Mouse (Mus musculus): Measurements from ENCODE around the gene Zcchc7.
A peak's percentile ranks its signal among the peaks of the same experiment; 100 is the strongest.
"Not testable (repeated sequence)": the region's sequence is repeated elsewhere in the genome, so short reads cannot be mapped to it uniquely, and the experiment has no call there.

Gene Zcchc7

DNA sequence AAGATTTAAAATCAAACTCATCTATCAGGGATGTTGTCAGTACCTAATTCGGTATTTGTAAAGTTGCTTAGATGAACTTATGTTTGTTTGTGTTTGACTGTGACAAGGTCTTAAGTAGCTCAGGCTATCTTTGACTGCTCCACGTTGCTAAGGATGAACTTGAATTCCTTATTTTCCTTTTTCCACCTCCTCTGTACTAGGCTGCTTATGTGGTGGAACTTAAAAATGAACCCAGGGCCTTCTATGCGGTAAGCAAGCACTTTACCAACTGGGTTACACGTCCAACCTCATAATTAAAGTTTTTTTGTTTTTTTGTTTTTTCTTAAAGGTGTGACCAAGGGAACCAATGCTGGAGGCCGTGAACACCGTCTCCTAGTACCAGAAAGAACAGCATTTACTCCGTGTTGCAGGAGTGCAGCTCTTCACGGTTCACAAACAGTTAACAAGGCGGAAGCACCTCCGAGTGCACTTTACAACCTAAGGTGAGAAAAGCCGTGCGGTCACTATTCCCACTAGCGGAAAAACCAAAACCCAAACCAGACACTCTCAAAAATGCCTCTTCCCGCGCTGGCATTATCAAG is at the start of gene Zcchc7:
Gene Zcchc7 (plus strand): TSS at position 325 of the 581 bp plus-strand sequence.
- no peak for DNase-seq

DNA sequence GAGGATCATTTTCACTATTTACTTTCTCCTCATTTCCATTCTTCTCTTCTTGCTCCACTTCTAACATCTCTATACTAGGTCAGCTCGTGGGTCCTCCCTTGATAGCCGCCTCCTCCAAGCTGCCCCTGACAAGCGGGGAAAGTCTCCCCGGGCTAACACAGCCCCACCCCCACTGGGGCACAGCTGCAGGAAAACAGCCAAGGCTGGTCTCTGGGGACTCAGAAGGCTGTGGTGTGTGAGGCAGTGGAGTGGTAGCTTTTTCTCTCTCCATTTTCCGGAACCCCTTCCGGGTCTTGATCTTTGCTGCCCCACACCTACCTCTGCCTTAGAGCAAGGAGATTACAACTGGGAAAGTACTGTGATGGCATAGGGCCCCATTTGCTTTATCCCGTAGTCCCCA is 49.7 kb upstream of the Zcchc7 start:
- no peak for DNase-seq

DNA sequence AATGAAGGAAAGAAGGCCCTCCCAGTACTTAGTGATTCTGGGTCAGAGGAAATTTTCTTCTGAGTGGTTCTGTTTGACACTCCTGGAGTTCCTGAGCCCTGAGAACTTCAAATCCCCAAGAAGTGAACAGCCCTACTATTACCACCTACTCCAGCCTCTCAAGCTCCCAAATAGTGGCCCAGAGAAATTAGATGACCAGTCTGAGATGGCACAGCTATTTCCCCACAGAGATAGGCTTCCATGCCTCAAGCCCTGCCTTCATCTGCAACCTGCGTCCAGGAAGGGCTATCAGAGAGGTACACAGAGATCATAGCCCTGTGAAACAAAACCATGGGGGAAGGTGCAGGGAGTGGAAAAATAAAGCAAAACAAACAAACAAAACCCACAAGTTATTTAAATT is 48.8 kb upstream of the Zcchc7 start:
- DNase-seq: no peak

DNA sequence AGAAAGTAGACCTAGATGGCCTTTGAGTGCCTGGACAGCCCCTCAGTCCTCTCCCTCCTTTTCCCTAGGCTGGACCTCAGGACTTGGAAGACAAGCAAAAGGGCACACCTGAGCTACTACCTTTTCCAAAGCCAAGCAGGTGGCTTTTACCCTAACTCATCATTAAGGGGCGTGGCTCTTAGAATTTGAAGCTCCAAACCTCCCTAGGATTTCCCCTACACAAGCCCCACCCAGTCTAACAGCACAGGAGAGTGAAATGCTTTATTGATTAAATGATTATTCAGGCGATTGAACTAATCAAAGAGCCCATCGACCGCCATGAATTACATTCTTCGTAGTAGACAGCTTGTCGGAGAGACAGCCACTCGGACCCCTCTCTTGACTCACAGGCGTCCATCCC is 47.4 kb upstream of the Zcchc7 start:
- DNase-seq: no peak

DNA sequence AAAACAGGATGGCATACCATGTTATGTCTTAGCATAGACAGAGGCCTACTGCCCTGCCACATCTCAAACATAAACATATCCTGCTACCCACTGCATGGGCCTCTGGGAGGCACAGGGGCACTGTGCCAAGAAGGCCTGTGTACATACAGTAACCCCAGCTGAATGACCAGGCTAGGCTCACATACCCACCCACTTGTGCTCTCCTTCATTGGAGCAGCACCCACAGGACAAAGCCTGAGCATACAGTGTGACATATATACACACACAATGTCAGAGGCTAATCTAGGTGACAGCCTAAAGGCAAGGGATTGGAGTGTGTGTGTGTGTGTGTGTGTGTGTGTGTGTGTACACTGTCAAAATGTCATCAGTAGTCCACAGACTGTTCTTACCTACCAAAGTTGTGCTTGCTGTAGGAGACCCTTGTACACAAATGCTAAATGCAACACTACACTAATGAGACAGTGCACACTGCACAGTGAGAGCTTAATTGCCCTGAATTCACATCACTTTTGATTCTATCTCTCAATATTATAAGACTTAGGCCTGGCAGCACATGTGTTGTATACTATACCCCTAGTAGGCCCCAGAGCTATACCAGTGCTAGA is 46.5 kb upstream of the Zcchc7 start:
- DNase-seq: no peak

DNA sequence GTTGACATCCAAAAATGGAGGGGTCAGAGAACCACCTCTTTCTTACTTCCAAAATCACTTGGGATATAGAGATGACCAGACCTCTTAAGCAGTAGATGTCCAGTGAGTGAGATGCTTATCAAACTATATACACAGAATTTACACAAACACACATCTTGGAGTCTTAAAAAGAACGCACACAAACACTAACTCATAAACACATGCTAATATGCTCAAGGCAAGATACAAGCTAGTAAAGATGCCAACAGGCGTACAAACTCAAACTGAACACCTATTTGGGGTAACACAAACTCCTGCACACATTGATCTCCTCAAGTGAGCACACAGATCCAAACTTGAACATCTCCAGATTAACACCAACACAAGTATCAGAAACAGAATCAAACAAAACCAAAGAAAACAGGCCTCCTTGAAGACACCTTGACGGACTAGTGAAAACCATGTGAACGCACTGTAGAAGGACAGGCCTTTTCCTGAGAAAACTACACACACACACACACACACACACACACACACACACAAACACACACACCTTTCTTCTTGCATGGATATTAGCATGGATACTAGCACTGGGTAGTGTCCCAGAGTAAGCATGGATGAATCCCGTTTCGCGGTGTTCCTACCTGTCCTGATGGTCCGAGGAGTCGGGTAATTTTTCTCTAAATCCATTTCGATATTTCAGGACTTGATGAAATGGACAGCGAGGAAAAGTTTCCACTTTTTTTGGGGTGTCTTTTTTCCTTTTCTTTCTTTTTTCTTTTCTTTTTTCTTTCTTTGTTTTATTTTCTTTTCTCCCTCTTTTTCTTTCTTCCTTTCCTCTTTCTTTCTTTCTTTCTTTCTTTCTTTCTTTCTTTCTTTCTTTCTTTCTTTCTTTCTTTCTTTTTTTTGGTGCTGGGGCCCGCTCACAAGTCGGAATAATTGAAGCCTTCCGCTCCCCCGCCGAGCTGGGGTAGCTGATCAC is 45.7 kb upstream of the Zcchc7 start, which contains the start of gene Pax5:
Gene Pax5 (minus strand): TSS at position 748 of the 961 bp plus-strand sequence.
- no peak for DNase-seq

DNA sequence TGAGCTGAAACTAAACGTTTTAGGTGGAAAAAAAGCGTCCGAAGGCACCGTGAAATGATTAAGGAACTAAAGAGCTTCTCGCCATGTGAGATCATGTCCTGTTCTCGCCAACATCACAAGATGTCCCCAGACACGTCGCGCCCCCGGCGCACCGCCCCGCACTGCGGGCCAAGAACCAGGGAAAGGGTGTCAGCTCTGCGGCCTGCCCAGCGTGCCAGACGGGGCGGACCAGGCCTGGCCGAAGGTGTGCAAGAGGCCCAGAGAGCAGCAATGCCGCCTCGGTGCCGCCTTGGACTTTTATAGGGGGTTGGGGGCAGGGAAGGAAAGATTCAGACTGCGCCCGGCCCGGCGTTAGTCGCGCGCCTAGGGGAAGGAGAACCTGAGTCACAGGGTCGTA is 45.0 kb upstream of the Zcchc7 start:
- no peak for DNase-seq

DNA sequence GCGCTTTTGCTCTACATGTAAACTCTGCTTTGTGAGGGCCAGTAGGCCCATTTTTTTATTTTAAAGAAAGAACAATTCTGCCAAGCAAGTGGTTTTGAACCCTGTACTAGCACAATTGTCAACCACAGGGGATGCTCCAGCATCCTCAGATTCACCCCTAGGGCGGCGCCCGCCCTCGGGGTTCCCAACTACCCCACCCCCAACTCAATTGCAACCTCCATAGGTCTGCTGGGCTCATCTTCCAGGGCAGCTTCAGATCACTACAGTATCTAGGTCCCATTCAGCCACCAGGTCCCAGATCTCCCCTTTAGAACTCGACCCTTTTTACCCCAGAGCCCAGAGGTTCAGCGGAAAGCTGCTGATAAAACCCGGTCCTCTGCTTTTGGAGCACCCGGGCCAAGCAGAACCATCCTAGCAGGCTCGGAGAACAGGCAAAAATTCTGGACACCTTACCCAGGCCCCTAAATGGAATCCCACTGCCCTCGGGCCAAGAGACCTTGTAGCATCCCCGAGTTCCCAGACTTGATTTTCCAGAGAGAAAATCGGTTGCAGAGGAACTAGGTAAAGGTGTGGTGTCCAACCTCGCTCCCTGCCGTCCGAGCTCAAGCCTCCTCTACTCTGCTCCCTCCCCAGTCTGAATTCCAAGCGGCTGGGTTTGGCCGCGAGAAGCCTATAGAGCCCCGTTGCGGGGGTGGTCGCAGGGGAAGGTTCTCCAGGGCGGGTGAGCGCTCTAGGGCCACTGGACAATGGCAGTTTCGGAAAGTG is 44.4 kb upstream of the Zcchc7 start:
- DNase-seq: no peak

DNA sequence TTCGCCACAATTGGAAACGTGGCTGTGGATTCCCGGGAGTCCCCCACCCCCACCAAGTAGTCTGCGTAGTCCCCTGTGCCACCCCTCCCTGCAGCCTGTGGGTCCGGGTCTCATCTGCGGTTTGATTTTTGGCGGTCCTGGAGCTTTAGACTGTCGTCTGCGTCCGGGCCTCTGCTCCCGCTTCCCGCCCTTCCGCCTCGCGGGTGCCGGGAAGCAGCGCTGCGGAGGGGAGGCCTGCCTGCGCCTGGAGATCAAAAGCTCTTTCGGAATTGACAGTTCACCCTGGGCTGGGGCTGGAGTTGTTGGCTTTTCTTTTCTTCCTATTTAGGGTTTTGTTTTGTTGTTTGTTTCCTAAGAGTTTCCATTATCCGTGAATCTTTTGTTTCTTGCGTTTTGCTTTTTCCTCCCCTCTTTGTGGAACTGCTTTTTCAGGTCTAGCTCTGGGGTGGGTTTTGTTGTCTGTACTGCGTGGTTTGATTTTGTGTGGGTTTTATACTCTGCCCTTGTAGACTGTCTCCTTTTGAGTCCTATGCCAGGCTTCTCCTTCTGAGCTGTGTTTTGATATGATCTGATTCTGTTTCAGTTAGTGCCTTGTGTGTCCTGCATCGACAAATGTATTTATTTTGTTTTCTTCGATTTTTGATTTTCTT is 43.5 kb upstream of the Zcchc7 start:
- DNase-seq: no peak

DNA sequence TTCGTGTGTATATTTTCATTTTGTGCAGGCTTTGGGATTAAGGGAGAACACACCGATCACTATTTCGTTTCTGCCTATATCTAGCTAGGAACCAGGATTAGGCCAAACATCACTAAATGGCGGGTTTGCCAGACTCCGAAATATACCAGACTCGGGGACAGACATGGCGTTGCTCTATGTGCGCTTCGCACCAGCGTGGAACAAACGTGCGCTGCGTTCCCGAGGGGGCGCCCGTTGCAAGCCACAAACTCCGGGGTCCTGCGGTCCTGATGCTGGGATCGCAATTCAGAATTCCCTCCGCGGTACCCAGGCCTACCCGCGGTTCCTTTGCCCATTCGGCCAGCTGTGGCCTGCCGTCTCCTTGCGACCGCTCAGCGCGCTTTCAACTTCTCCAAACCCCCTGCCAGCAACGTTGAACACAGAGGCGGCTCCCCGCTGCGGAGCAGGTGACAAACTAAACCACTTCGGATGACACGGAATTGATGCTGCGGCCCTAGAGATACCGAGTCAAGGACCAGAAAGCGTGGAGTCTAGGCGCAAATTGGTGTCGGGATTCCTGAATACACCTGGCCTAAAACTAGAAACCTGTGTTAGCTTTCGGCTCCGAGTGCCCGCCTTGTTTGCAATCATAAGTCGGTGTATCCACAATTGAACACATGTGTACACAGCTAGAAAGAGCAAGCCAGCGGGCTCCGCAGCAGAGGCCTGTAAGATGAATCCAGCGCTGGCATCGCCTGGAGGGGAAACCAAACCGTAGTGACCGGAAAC is 42.7 kb upstream of the Zcchc7 start:
- no peak for DNase-seq

DNA sequence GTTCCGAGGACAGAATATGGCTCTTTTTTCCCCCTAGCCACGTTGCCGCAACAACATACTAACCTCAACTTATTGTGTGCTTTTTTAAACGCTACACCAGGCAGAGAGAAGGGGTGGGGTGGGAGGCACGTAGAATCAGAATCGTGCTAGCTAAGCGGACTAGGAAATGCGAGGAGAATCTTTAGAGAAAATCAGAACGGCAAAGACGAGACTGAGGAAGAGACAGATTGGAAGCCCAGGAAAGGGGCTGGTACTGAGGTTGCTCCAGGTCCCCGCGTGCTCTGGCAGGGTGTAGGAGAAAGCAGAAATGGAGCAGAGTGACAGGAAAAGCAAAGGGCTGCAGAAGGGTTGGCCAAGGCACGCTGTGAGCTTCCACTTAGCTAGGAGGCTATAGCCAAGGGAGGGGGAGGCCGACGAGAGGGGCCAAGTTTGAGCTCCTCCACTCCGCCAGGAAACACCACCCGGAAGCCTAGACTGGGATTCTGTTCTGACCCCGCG is 42.1 kb upstream of the Zcchc7 start:
- no peak for DNase-seq

DNA sequence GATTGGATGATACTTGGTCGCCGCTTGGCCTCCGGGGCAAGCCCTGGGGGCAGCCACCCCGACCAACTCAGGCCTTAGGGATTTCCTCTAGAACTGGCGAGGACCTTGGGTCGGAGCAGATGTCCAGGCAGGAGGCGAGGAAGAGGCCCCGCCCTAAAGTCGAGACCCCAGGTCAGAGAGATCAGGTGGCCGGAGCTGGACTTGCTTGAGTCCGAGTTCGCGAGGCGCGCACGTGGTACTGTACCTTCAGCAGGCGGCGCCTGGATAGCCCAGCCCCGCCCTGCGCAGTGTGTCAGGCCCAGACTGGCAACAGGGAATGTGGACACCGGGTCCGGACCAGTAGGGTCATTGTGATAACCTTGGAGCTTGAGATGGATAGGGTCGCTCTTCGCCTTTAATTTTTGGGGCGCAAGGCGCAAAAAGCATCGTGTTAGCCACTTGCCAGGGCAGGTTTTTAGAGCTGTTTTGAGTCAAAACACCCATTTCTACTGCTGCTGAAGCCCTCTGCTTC is 41.5 kb upstream of the Zcchc7 start:
- DNase-seq: no peak

DNA sequence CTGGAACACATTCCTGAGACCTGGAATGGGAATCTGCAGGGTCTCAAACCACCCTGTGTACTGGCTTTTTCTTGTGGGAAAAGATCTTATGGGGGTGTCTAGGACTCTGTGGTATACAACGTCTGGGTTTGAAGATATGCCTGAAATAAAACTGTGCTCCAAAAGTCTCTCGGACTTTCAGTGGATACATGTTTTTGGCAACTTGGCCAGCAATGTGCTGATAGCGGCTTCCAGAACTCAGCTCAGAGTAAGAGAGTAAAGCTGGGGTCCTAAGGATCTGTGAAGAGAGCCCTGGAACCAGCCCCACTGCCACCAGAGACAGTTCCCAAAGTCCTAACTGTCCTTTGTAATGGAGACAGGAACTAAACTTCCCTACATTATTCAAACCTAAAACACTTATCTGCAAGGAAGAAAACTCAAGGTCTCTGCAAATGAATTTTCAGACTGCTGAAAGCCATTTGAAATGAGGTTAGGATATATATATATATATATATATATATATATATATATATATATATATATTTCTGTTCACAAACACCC is 40.0 kb upstream of the Zcchc7 start:
- no peak for DNase-seq

DNA sequence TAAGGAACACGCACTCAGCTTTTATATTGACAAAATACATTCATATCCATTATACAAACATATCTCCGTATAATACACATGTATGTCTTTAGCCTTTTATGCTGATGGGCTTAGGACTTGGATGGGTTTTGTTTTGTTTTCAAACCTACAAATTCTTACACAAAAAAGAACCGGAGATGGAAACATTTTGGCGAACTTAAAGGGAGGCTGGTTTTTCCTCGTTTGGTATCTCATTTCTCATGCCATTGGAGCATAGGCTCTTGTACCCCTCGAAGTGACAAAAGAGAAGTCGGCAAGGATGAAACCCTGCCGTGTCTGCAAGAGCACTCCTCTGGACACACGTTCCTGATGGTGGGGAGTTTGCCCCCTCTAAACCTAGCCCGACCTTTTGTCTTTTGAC is 39.3 kb upstream of the Zcchc7 start:
- no peak for DNase-seq

DNA sequence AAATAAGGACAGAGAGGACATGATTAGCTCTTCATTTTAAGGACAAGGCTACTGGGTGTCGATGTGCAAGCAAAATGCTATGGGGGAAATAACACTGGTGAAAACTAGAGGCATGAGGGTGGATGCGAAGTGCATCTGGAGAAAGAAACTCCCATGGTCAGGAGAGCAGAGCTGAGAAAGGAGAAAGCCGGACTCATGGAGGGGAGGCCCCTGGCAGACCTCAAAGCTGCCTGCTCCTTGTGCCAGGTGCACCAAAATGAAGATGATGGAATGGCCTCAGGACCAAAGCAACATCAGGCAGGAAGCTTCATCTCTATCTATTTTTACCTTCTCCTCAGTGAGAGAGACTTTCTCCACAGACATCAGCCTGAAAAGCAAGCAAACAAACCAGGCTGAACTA is 38.0 kb upstream of the Zcchc7 start:
- DNase-seq: no peak

DNA sequence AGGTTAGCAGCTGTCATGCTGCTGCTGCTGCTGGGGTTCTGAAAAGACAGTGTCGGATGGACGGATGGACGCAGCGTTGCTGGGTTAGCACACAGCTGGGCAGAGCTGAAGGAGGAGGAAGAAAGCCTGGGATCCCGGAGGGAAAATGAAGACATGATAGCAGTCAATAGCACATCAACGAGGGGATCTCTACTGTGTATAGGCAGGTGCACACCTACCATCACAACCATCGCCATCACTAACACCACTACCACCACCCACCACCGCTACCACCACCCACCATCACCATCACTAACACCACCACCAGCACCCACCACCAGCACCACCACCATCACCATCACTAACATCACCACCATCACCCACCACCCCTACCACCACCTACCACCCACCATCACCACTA is 35.6 kb upstream of the Zcchc7 start:
- no peak for DNase-seq

DNA sequence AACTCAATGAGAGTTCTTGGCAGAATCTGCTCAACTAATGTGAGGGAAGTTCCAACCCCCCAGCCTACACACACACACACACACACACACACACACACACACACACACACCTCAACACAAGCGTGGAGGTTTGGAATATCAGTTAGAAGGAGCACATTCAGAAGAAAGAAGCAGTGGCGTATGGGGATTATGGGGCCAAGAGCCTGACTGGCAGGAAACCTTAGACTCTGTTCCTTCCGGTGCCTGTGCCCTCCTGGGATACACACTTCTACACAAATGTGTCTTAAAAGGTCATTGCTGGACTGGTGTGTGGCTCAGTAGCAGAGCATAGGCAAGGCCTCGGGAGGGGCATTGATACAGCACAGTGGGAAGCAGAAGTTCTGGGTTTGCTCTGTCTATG is 34.4 kb upstream of the Zcchc7 start:
- DNase-seq: no peak

DNA sequence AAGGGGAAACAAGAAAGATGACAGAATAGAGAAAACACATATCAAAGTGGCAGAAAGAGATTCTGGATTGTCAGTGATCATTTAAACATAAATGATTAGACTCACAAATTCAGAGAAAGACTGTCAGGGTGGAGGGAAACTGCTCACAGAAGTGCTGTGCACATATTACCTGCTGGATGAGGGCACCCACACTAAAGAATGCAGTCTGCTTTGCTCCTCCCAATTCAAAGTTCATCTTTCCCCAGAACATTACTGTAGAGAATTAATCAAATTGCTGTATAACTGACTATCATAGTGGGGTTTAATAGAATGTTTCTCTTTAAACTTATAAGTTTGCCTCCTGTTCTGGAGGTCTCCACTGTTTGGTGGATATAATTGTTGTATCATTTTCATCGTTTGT is 15.2 kb upstream of the Zcchc7 start:
- no peak for DNase-seq

DNA sequence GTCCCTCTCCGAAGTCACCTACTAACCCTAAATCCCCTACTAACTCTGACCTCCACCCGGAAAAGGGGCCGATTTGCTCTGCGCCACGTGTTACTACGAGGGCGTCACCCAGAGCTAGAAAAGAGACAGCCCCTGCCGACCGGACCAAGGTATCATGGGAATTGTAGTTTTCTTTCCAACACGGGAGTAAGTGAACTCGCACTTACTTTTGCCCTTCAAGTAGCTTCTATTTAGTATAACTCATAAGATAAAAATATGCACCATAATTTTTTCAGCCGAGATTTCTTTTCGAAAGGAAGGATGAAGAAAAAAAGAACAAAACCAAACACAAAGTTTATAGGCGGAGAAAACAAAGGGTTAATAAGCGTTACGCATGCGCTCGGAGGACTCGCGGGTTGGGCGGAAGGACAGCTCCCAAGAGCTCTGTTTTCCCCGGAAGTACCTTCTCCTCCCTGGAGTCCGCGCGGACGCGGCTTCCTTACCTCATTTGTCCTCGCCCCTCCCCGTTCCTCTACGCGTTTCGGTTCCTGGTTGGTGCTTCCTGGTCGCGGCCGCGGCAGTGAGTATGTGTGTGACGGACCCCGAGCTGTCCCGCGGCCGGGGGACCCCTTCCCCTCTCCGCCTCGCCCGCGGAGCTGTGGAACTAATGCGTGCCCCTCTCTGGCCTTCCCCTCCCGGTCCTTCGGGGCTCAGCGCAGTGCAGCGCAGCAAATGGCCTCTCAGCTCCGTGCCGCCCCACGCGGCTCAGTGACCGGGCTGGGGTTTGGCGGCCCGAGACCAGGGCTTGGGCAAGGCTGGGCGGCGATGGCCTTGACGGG is 666 bp downstream of the Zcchc7 start:
- DNase-seq: peak; percentile 93

DNA sequence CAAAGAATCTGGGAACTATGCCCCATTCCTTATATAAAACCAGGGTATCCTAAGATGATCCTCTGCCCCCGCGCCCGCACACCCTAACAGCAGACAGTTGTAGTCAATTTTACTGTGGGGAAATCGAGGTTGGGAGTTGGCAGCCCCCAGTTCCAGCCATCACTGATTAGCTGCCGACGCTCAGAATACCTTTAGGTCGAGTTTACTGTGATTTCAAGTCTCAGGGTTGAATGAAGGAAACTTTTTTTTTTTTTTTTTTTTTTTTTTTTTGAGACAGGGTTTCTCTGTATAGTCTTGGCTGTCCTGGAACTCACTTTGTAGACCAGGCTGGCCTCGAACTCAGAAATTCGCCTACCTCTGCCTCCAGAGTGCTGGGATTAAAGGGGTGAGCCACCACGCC is 1.5 kb downstream of the Zcchc7 start:
- DNase-seq: not testable (repeated sequence)
